Mouse (Mus musculus) bone marrow, adult 2 months (tissue): ENCODE results near the gene Sec14l5. TPM values are rescaled to one million over a fixed set of nuclear protein-coding genes. Genes with fewer than 3 reads are reported as not detected.

Experiments
- H3K27ac ChIP-seq: fragments of 200-500 bp; 2 replicates; pipeline ENCODE4 v1.5.1; 2012; ENCODE audit warnings: low read depth, mild to moderate bottlenecking, control low read depth, inconsistent platforms, low read length; ENCODE audit not compliant: control insufficient read depth, poor library complexity, insufficient read depth
- H3K4me1 ChIP-seq: fragments of 200-500 bp; 2 replicates; pipeline ENCODE4 v1.6.1; 2011; ENCODE audit warnings: low read length; ENCODE audit not compliant: control insufficient read depth, insufficient read depth
- H3K4me3 ChIP-seq: fragments of 200-500 bp; replicated peaks from 2 replicates; pipeline ENCODE3; 2011; ENCODE audit warnings: mild to moderate bottlenecking, low read depth, low read length, control low read depth; ENCODE audit not compliant: control insufficient read depth
- CTCF ChIP-seq: fragments of 200-500 bp; IDR thresholded peaks from 2 replicates; pipeline ENCODE4 v1.5.1; 2011; ENCODE audit warnings: low read length, control low read depth; ENCODE audit not compliant: control insufficient read depth, insufficient read depth
- POLR2A ChIP-seq: fragments of 200-500 bp; IDR thresholded peaks from 2 replicates; pipeline ENCODE4 v1.6.1; 2011; ENCODE audit warnings: low read depth, mild to moderate bottlenecking, control low read depth, low read length, borderline replicate concordance; ENCODE audit not compliant: control insufficient read depth
- WGBS: fragments of 180-500 bp; shearing (Covaris S2); methylation state at CpG from one replicate; pipeline ENCODE4 v1.1.7; 2018; 5-methylcytosine and 5-hydroxymethylcytosine counted together
- polyA plus RNA-seq: library from polyadenylated mRNA; stranded (reverse); fragments of >200 nt; gene quantifications from 2 replicates; pipeline ENCODE4 v1.2.4, GENCODE M21; 2011; ENCODE audit warnings: low replicate concordance; ENCODE audit not compliant: missing spikeins, insufficient read depth, insufficient read length

Sec14l5 gene
- 4.4 and 20.8 TPM in 2 replicates for polyA plus RNA-seq

DNA sequence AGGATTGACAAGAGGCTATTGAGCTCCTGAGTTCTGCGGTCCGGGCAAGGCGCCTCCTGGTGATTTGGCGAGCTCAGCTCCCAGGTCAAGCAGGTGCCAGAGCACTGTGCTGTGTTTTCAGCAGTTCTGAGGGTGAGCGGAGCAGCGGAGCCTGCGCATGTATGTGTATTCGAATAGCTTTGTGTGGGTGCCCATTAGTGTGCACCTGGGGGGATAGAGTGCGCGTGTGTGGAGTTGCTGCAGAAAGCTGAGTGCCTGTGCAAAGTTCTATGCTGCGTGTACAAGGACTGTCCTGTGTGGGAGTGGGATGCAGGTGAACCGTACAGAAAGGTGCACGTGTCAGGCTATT is at the start of gene Sec14l5:
Sec14l5 (plus strand) TSS at position 73 of the 349 bp plus-strand sequence.
- WGBS, result 16% methylated on average over 13 of the region's 13 CpGs
- Histone ChIP-seq H3K27ac (no peak within 1 kb of the TSS), H3K4me3 (no peak within 1 kb of the TSS), H3K4me1 (no peaks in the 10 kb centered on the region)
- TF ChIP-seq POLR2A (no peak), CTCF (no peak)

- no peaks in the 10 kb centered on the region for H3K4me1 ChIP-seq
- no peak overlapping the region for H3K27ac ChIP-seq
- TF ChIP-seq POLR2A (no peak), CTCF (no peak)
- WGBS, result 75% methylated on average over 6 of the region's 6 CpGs
- no peak overlapping the region for H3K4me3 ChIP-seq
Observed at GRCm38 (mm10) chr16:5101000-5101399, 45.9 kb upstream of the Sec14l5 start.

DNA sequence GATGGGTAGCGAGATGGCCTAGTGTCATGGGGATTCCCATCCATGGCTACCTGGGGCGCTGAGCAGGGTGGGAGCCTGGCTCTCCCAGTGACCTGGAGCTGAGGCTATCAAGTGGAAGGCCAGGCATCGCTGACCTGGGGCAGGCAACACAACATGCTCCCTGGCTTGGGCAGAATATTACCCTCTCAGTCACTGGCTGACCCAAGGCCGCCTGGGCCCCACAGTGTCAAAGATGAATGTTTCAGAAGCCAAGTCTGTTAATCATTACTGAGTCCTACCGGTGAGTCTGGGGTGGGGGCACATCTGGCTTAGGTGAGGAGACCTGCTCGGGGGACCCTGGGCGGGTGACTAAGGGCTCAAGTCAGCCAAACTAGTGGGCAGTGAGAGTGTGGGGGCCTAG is 37.0 kb upstream of the Sec14l5 start:
- Histone ChIP-seq H3K27ac (no peak overlapping the region), H3K4me1 (no peaks in the 10 kb centered on the region; the same call in 1 of the 2 replicates), H3K4me3 (no peak overlapping the region)
- TF ChIP-seq CTCF (no peak), POLR2A (no peak)
- WGBS, result 90% methylated on average over 7 of the region's 7 CpGs

DNA sequence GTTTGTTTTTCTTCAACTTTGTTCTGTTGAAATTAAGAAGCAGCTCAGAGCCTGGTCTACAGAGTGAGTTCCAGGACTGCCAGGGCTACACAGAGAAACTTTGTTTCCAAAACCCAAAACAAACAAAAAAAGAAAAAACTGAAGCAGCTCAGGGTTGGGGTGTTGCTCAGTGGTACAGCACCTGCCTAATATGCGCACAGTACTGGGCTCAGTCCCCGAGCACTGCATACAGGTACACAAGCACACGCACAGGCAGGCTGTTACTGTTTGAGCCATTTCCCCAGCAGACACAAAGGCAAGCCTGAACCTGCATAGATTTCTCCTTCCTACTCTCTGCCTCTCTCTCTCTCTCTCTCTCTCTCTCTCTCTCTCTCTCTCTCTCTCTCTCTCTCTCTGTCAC is 35.9 kb upstream of the Sec14l5 start:
- WGBS, result 72% methylated on average over 3 of the region's 3 CpGs
- no peak overlapping the region for H3K4me3 ChIP-seq
- no peaks in the 10 kb centered on the region; the same call in 1 of the 2 replicates for H3K4me1 ChIP-seq
- no peak for TF ChIP-seq POLR2A
- no peak for TF ChIP-seq CTCF
- H3K27ac ChIP-seq, result no peak overlapping the region

- Histone ChIP-seq H3K4me3 (no peak overlapping the region), H3K27ac (no peak overlapping the region), H3K4me1 (no peaks in the 10 kb centered on the region)
- 63% methylated on average over 4 of the region's 4 CpGs for WGBS
- no peak for TF ChIP-seq POLR2A
- no peak for TF ChIP-seq CTCF
Observed at GRCm38 (mm10) chr16:5113002-5113550, 33.8 kb upstream of the Sec14l5 start.

- no peak overlapping the region for H3K4me3 ChIP-seq
- WGBS, result 66% methylated on average over 2 of the region's 2 CpGs
- TF ChIP-seq CTCF (no peak), POLR2A (no peak)
Observed at GRCm38 (mm10) chr16:5113582-5113981, 33.3 kb upstream of the Sec14l5 start.

GRCm38 (mm10) chr16:5119385-5119784 is 27.5 kb upstream of the Sec14l5 start:
- no peak overlapping the region for H3K27ac ChIP-seq
- no peak for TF ChIP-seq POLR2A
- no peak for TF ChIP-seq CTCF
- H3K4me3 ChIP-seq, result no peak overlapping the region
- WGBS, result 69% methylated on average over 4 of the region's 4 CpGs
- no peaks in the 10 kb centered on the region for H3K4me1 ChIP-seq

More at GRCm38 (mm10) chr16:5113582-5113981, 33.3 kb upstream of the Sec14l5 start:
- Histone ChIP-seq H3K4me1 (no peaks in the 10 kb centered on the region), H3K27ac (no peak overlapping the region)

GRCm38 (mm10) chr16:5119845-5120244 is 27.1 kb upstream of the Sec14l5 start:
- Histone ChIP-seq H3K4me3 (no peak overlapping the region), H3K4me1 (no peaks in the 10 kb centered on the region), H3K27ac (no peak overlapping the region)
- WGBS, result 78% methylated on average over 4 of the region's 4 CpGs
- TF ChIP-seq POLR2A, result no peak
- TF ChIP-seq CTCF, result no peak

GRCm38 (mm10) chr16:5123476-5123875 is 23.4 kb upstream of the Sec14l5 start:
- 63% methylated on average over 6 of the region's 6 CpGs for whole genome bisulfite sequencing
- no peaks in the 10 kb centered on the region for H3K4me1 ChIP-seq
- H3K4me3 ChIP-seq, result no peak overlapping the region

More at GRCm38 (mm10) chr16:5123476-5123875, 23.4 kb upstream of the Sec14l5 start:
- TF ChIP-seq CTCF (no peak), POLR2A (no peak)
- no peak overlapping the region for H3K27ac ChIP-seq
